Mouse (Mus musculus) hindbrain, postnatal 0 days (tissue): Measurements from ENCODE around the gene Glis1. TPM values are rescaled to one million over a fixed set of nuclear protein-coding genes. Genes with fewer than 3 reads are reported as not detected.

Experiments
- ATAC-seq: fragments of 200-750 bp; cut with Nextera tagmentation; 2 replicates; pipeline ENCODE4 v1.8.0; 2017; ENCODE audit warnings: mild to moderate bottlenecking, moderate TSS enrichment, moderate library complexity
- DNase-seq: peaks from one replicate; pipeline ENCODE4 v3.0.0-alpha.2; 2015; ENCODE audit warnings: low spot score
- H3K27ac ChIP-seq: fragments of 300-500 bp; sonication (generic); 2 replicates; pipeline ENCODE4 v1.5.1; 2014; ENCODE audit warnings: mild to moderate bottlenecking
- H3K27me3 ChIP-seq: fragments of 300-500 bp; sonication (generic); 2 replicates; pipeline ENCODE4 v1.6.1; 2014; ENCODE audit warnings: low read length, mixed read lengths; ENCODE audit not compliant: insufficient read depth
- H3K36me3 ChIP-seq: fragments of 300-500 bp; sonication (generic); 2 replicates; pipeline ENCODE4 v1.6.1; 2014; ENCODE audit warnings: low read length, mixed read lengths; ENCODE audit not compliant: insufficient read depth
- H3K4me1 ChIP-seq: fragments of 300-500 bp; sonication (generic); 2 replicates; pipeline ENCODE4 v1.6.1; 2014; ENCODE audit warnings: antibody characterized with exemption, low read length, mixed read lengths; ENCODE audit not compliant: insufficient read depth
- H3K4me2 ChIP-seq: fragments of 300-500 bp; sonication (generic); 2 replicates; pipeline ENCODE4 v1.6.1; 2014; ENCODE audit warnings: low read depth, mild to moderate bottlenecking, low read length, moderate library complexity, mixed read lengths
- H3K4me3 ChIP-seq: fragments of 300-500 bp; sonication (generic); 2 replicates; pipeline ENCODE4 v1.5.1; 2014; ENCODE audit warnings: low read length
- H3K9ac ChIP-seq: fragments of 300-500 bp; sonication (generic); replicated peaks from 2 replicates; pipeline ENCODE4 v1.6.1; 2014; ENCODE audit warnings: mild to moderate bottlenecking, low read length, moderate library complexity, mixed read lengths
- H3K9me3 ChIP-seq: fragments of 300-500 bp; sonication (generic); 2 replicates; pipeline ENCODE4 v1.6.1; 2016; ENCODE audit warnings: low read length, mixed read lengths
- CTCF ChIP-seq: IDR thresholded peaks from 2 replicates; pipeline ENCODE4 v1.5.1; 2016; ENCODE audit warnings: antibody characterized with exemption, control low read depth, low read depth
- WGBS: fragments of 180-500 bp; shearing (Covaris S2); extraction: QIAGEN DNeasy Blood & Tissue Kit; methylation state at CpG from one replicate; pipeline ENCODE4 v1.1.7; 2014; 5-methylcytosine and 5-hydroxymethylcytosine counted together
- polyA plus RNA-seq: library from polyadenylated mRNA; unstranded; fragments of >200 nt; fragmentation: Nextera tagmentation; extraction: Ambion mirVana; gene quantifications from 2 replicates; pipeline ENCODE4 v1.2.1, GENCODE M21; 2015
- total RNA-seq: library from RNA; depleted of rRNA; stranded (reverse); fragments of >200 nt; gene quantifications from 2 replicates; pipeline ENCODE4 v1.2.3, GENCODE M21; 2014

Glis1 gene
- total and polyA plus RNA-seq, 2 experiments from 2014 or later = 4.1 to 11.9 TPM

DNA sequence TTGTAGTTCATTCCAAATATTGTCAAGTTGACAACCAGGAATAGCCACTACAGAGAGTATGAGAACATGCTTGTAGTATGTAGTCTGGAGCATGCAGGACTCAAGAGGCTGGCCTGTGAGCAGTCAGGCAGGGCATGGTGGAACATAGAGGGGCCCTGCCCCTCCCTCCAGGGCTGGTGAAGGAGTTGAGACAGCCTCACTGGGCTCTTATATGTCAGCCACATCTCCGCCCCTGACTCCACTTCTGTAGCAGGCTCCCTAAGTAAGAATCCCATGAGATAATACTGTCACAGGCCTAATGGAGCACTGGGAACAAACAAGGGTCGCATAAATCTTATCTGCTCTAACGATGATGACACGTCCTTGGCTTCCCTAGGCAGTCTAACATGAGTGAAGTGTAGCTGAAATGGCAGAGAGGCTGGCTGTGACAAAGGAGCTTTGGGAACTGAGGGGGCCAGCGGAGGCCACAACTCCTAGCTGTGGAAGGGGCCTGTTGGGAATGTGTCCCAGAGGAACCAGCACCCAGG lies 214.6 kb downstream of the Glis1 start:
- H3K9ac ChIP-seq = no peak overlapping the region
- TF ChIP-seq CTCF = no peak
- H3K36me3 ChIP-seq = no peaks in the 10 kb centered on the region
- 0 out of 2 replicates have a peak, but pooled peaks cover 14% of the 10 kb centered on the region for H3K4me1 ChIP-seq
- H3K4me3 ChIP-seq = no peak overlapping the region
- no peak overlapping the region for H3K27ac ChIP-seq
- H3K27me3 ChIP-seq = no peaks in the 10 kb centered on the region
- 84% methylated on average over 5 of the region's 5 CpGs for WGBS
- no peak overlapping the region for H3K4me2 ChIP-seq
- ATAC-seq = no peak
- no peak for DNase-seq
- no peaks in the 10 kb centered on the region for H3K9me3 ChIP-seq

DNA sequence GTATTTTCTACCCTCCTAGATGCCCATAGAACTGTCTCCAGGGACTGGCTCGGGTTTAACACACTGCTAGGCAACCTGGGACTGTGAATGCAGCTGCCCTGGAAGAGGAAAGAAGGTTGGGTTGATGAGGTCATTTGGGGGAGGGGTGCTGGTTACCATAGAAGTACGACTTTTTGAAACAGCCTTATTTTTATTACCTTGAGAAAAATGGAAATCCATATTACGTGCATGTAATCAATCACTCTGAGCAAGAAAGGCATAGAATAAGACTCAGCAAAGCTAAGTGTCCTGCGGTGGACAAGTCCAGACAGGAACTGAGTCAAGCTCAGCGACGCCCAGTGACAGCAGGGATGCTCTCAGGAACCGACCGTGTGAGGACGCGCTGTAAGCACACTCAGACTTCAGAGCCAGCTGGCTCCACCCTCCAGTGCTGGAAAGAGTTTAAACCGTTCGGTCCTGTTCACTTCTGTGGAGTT lies 216.7 kb downstream of the Glis1 start:
- H3K27me3 ChIP-seq = no peaks in the 10 kb centered on the region
- H3K4me3 ChIP-seq = no peak overlapping the region
- H3K27ac ChIP-seq = no peak overlapping the region
- DNase-seq (peak; percentile 57), ATAC-seq (peak; percentile 46; the same call in 1 of the 2 replicates)
- no peak overlapping the region for H3K4me2 ChIP-seq
- TF ChIP-seq CTCF = no peak
- 15% methylated on average over 12 of the region's 12 CpGs for WGBS
- no peaks in the 10 kb centered on the region for H3K36me3 ChIP-seq
- no peak overlapping the region for H3K9ac ChIP-seq
- H3K4me1 ChIP-seq = 0 out of 2 replicates have a peak, but pooled peaks cover 14% of the 10 kb centered on the region
- no peaks in the 10 kb centered on the region for H3K9me3 ChIP-seq

DNA sequence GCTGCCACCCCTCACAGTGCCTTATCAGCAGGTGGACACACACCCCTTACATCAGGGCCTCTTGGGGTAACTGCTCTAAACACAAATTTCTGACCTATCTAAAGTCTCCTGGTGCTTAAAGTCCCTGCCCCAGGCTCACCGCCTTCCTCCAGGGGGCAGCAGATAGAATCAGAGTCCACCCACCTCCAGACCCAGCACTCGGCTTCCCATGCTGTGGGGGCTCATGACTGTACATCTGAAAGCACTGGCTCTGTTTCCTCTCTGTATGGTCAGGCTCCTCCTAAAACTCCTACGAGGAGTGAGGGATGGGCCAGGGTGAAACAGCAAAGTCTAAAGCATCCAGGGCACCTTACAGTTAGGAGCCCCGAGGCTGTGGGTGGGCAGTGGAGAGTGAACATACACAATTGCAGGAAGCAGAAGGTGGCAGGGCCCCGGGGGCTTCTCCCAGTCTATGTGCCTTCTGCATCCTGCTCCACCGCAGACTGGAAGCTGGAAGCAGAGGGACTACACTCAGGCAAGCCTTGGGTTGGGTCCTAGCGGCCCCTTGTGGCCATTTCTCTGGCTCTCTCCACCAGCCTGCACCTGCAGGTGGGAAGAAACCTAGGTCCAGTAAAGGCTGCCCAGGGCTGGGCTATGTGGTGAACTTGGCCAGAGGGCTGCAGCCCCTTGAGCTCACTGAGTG lies 218.3 kb downstream of the Glis1 start:
- Histone ChIP-seq H3K4me1 (0 out of 2 replicates have a peak, but pooled peaks cover 14% of the 10 kb centered on the region), H3K9ac (no peak overlapping the region), H3K27ac (no peak overlapping the region), H3K9me3 (no peaks in the 10 kb centered on the region), H3K36me3 (no peaks in the 10 kb centered on the region), H3K27me3 (no peaks in the 10 kb centered on the region), H3K4me3 (no peak overlapping the region), H3K4me2 (no peak overlapping the region)
- WGBS = 7% methylated on average over 7 of the region's 7 CpGs
- peak; percentile 91 for ATAC-seq
- DNase-seq = peak; percentile 93
- TF ChIP-seq CTCF = peak; percentile 93

DNA sequence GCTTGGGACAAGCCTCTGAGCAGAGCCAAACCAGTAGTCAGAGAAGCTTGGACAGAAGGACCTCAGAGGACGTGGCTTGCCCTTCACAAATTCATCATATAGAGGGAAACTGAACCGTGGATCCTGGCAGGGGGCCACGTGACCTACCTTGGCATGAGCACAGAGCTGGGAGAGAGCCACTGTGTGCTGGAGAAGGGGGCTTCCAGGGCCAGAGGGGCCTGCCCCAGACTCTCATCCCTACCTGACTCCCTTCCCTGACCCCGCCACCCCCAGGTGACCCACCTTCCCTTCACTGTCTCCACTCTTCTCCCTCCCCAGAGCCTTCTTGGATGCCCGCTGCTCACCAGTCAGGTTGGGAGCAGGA lies 218.9 kb downstream of the Glis1 start:
- no peaks in the 10 kb centered on the region for H3K9me3 ChIP-seq
- no peak for DNase-seq
- no peak overlapping the region for H3K4me3 ChIP-seq
- peak; percentile 39; the same call in 1 of the 2 replicates for ATAC-seq
- H3K4me2 ChIP-seq = no peak overlapping the region
- 0 out of 2 replicates have a peak, but pooled peaks cover 14% of the 10 kb centered on the region for H3K4me1 ChIP-seq
- WGBS = 56% methylated on average over 5 of the region's 5 CpGs
- no peak overlapping the region for H3K27ac ChIP-seq
- H3K36me3 ChIP-seq = no peaks in the 10 kb centered on the region
- H3K27me3 ChIP-seq = no peaks in the 10 kb centered on the region
- no peak for TF ChIP-seq CTCF
- no peak overlapping the region for H3K9ac ChIP-seq

DNA sequence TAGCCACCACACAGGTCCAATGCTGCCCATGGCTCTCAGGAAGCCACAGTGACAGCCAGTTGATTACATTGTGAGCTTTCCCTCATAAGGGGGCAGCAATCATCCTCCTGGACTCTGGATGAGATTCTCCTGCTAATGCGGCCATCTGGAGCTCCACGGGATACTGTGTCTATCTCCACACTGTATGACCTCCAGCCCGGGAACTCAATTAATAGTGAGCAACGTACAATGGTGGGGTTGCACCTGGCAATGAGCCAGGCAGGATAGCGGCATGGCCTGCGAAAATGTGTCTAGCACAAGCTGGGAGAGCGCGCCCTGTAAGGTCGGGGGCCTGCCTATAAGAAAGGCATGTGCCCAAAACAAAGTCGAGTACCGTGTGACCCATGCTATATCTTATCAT lies 226.3 kb downstream of the Glis1 start:
- Histone ChIP-seq H3K9ac (no peak overlapping the region), H3K4me2 (no peak overlapping the region), H3K4me1 (no peaks in the 10 kb centered on the region), H3K27me3 (no peaks in the 10 kb centered on the region), H3K27ac (no peak overlapping the region), H3K4me3 (no peak overlapping the region), H3K36me3 (no peaks in the 10 kb centered on the region), H3K9me3 (no peaks in the 10 kb centered on the region)
- peak; percentile 25; the same call in 1 of the 2 replicates for TF ChIP-seq CTCF
- 59% methylated on average over 11 of the region's 11 CpGs for WGBS
- DNase-seq (peak; percentile 77), ATAC-seq (peak; percentile 70)

DNA sequence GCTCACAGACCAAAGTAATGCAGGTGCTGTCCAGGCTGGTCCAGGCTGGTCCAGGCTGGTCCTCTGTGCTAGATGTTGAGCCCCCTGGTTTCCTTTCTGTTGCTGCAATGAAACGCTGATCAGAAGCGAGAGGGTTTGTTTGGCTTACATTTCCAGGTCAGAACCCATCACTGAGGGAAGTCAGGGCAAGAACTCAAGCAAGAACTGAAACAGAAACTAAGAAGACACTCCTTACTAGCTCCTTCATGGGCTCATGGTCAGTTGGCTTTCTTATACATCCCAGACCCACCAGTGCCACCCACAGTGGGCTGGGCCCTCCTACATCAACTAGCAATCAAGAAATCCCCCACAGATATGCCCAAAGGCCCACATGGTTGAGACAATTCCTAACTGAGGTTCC lies 234.1 kb downstream of the Glis1 start:
- WGBS = 86% methylated on average over 2 of the region's 2 CpGs
- H3K27me3 ChIP-seq = no peaks in the 10 kb centered on the region
- ATAC-seq = no peak
- no peak for TF ChIP-seq CTCF
- H3K9ac ChIP-seq = no peak overlapping the region
- no peak overlapping the region for H3K27ac ChIP-seq
- DNase-seq = no peak
- no peak overlapping the region for H3K4me3 ChIP-seq
- no peaks in the 10 kb centered on the region for H3K36me3 ChIP-seq
- no peak overlapping the region for H3K4me2 ChIP-seq
- H3K4me1 ChIP-seq = peaks cover 2% of the 10 kb centered on the region
- no peaks in the 10 kb centered on the region for H3K9me3 ChIP-seq

DNA sequence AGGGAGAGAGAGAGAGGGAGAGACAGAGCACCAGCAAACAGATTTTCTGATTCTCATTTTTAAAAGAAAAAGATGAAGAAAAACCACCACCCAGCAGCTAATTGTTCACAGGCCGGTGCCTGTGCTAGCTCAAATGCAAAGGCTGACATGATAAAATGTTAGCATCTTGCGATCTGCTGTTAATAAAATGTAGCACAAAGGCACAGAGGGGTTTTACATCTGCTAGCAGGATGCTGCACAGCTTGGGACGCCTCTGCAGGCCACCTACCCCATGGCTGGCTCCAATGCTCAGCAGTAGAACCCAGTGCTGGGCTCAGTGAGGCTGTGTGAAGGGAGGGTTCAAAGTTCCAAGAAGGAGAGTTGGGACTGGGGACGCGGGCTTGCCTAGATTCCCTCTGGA lies 236.3 kb downstream of the Glis1 start:
- H3K4me3 ChIP-seq = no peak overlapping the region
- H3K4me1 ChIP-seq = peaks cover 10% of the 10 kb centered on the region
- 63% methylated on average over 5 of the region's 5 CpGs for WGBS
- DNase-seq (no peak), ATAC-seq (no peak)
- no peak overlapping the region for H3K27ac ChIP-seq
- H3K36me3 ChIP-seq = no peaks in the 10 kb centered on the region
- no peaks in the 10 kb centered on the region for H3K9me3 ChIP-seq
- H3K27me3 ChIP-seq = no peaks in the 10 kb centered on the region
- TF ChIP-seq CTCF = no peak
- H3K4me2 ChIP-seq = no peak overlapping the region
- no peak overlapping the region for H3K9ac ChIP-seq
